Mouse (Mus musculus) ZHBTc4 (cell line): ENCODE measurements around the gene Lamb1.

Source experiments
- DNase-seq: peaks from one replicate; pipeline ENCODE4 v3.0.0-alpha.2; 2011; ENCODE audit warnings: low read depth, low spot score

The Lamb1 gene

GRCm38 (mm10) chr12:31313136-31313535, 48.1 kb downstream of the Lamb1 start:
- no peak for DNase-seq

GRCm38 (mm10) chr12:31314310-31314709, 49.3 kb downstream of the Lamb1 start:
- DNase-seq = no peak

GRCm38 (mm10) chr12:31315961-31316360, 50.9 kb downstream of the Lamb1 start:
- no peak for DNase-seq

GRCm38 (mm10) chr12:31317670-31318408, 52.8 kb downstream of the Lamb1 start:
- DNase-seq = no peak

- no peak for DNase-seq
These were observed 53.5 kb downstream of the Lamb1 start for GRCm38 (mm10) chr12:31318409-31318963.

GRCm38 (mm10) chr12:31320817-31321216, 55.8 kb downstream of the Lamb1 start:
- DNase-seq = no peak

- no peak for DNase-seq
These were observed 56.5 kb downstream of the Lamb1 start for GRCm38 (mm10) chr12:31321532-31321931.

- no peak for DNase-seq
These were observed 58.2 kb downstream of the Lamb1 start for GRCm38 (mm10) chr12:31323136-31323695.

GRCm38 (mm10) chr12:31327139-31327538, 62.1 kb downstream of the Lamb1 start:
- no peak for DNase-seq

GRCm38 (mm10) chr12:31333261-31333660, 68.2 kb downstream of the Lamb1 start:
- DNase-seq = no peak

- DNase-seq = peak; percentile 32
These were observed 85.3 kb downstream of the Lamb1 start for GRCm38 (mm10) chr12:31350191-31350943.

GRCm38 (mm10) chr12:31350944-31351928, 86.2 kb downstream of the Lamb1 start, which contains the start of gene Dld:
Gene Dld, minus strand, starts transcription at chr12:31351453.
- peak; percentile 98 for DNase-seq

- no peak for DNase-seq
These were observed 101.4 kb downstream of the Lamb1 start for GRCm38 (mm10) chr12:31366428-31366827.

- DNase-seq = no peak
These were observed 102.7 kb downstream of the Lamb1 start for GRCm38 (mm10) chr12:31367721-31368120.

GRCm38 (mm10) chr12:31369118-31369517, 104.1 kb downstream of the Lamb1 start:
- no peak for DNase-seq

GRCm38 (mm10) chr12:31369656-31370055, 104.6 kb downstream of the Lamb1 start:
- no peak for DNase-seq

GRCm38 (mm10) chr12:31374603-31375282, 109.7 kb downstream of the Lamb1 start:
- DNase-seq = peak; percentile 71

- peak; percentile 39 for DNase-seq
These were observed 110.2 kb downstream of the Lamb1 start for GRCm38 (mm10) chr12:31375283-31375615.

GRCm38 (mm10) chr12:31376326-31376950, 111.4 kb downstream of the Lamb1 start:
- peak; percentile 59 for DNase-seq

GRCm38 (mm10) chr12:31377241-31377640, 112.2 kb downstream of the Lamb1 start:
- DNase-seq = peak; percentile 15
